Mouse (Mus musculus): ENCODE results near the gene 1700029F12Rik.

1700029F12Rik gene

DNA sequence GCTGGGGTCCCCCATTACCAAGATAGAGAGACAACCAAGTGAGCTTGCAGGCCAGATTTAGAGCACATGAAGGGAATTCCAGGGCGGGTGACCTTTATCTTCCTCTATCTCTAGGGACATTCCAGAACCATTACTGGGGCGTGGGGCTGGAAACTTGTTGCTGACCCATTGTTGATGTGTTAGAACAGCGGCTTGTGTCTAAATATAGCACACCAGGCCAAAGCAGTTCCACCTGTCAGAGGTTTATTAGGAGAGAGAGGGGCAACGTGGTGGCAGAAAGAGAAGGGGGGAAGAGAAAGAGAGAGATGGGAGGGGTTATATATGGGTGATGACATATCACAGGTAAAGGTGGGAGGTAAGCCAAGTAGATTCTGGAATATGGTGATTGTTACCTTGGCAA, 12.3 kb downstream of the 1700029F12Rik start:
- DNase-seq: no peak

DNA sequence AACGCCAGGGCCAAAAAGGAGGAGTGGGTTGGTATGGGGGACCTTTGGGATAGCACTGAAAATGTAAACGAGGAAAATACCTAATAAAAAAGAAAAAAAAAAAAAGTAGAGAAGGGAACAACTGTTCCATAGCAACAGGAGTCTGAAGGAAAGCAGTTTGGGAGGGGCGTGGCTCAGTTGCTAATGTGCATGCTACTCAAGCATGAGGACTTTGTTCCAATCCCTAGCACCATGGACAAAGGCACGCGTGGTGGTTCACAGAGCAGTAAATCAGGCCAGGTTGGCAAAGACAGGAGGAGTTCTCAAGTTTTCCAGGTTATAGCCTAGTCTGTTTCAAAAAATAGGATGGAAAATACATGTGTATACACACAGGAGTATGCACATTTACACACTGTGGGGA, 14.0 kb downstream of the 1700029F12Rik start:
- DNase-seq: no peak

DNA sequence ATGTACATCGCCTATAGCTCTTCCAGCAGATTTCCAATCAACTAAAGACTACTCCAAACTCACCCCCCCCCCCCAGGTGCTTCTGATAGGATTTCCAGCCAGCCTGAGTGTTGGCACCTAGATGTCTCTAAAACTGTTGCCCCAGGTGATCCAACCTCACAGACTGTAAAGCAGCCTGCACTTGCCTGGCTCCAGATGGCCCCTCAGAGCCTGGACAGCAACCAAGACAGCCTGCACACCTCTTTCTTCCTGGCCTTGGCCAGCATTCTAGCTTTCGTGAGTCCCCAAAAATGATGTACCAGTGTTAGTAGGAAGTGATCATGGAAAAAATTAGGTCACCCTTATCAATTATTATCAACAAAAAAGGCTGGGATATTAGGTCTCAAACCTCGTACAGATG, 16.5 kb downstream of the 1700029F12Rik start:
- no peak for DNase-seq

DNA sequence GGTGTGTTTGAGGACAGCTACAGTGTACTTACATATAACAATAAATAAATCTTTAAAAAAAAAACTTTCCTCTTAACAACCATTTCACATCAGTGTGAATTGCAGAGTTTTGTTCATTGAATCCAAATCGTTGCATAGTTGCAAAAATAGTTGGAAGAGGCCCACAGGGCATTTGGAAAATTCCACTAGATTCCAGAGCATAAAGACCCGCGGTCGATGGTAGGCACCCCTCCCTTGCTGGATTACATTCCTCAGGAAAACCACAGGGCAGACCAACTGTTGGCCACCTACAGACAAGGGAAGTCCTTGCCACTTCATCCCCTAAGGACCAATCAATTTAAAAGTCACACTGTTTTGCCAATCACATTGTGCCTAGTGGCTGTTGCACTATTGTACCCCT, 19.8 kb downstream of the 1700029F12Rik start:
- DNase-seq: no peak

DNA sequence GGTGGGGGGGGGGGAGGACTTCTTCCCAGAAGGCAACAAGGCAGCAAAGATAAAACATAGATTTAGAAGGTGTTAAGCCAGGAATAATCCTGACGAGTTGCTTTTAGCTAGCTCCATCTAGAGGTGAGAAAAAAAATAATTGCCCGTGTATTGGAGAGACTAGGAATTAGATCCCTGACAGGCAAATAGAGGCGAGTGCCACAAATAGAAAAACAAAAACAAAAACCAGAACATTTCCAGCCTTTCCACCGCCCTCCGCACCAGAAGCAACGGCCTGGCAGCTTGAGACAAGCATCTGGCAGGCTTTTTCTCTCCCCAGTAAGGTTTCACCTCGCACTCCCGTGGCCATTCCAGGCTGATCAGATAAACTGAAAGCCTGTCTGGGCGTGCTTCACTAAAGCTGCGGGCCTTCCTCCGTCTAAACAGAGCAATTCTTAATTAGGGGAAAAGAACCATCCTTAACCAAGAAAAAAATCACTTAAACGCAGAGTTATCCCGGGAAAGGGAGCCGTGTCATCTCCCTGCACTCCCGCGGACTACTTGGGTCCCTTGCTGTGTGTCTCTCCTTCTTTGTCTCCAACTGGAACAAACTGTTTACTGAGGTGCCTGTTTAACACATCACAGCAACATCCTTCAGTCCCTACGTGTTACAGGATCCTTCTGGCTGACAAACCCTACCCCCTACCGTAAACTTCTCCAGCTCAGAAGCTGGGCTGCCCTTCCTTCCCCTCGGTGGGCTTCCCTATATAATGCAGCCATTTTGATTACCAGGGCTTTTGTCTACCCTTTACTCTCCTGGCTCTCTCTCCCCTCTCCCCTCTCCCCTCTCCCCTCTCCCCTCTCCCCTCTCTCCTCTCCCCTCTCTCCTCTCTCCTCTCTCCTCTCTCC, 25.7 kb downstream of the 1700029F12Rik start:
- DNase-seq: peak; percentile 12

DNA sequence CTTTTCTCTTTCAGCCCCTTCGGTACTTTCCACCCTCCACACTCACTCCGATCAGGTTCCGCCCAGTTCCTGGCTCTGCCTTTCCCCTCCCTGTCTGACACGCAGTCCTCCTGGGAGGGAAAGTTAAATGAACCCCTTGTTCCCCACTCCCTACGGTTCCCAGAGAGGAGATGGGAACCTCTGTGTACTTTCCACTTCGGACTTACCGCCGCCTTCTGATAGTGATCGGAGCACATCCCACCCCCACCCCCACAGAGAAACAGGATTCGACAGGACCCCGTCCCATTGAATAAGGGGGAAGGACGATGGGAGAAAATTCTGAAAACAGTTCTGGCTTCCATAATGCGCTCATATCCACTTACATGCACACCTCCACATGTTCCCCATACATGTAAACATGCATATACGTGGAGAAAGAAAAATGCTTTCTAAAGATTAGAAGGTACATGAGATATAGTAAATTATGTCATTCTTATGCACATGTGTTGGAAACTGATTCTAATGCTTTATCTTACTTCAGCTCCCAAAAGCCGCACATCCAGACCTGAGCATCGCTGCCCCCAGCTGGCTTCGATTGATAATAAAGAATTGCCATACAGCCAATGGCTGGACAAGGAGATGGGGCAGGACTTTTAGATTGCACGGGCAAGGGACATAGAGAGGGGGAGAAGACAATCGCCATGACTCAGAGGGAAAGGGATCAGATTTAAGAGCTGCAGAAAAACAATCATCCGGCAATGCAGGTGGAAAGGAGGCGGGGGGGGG, 26.5 kb downstream of the 1700029F12Rik start:
- no peak for DNase-seq

DNA sequence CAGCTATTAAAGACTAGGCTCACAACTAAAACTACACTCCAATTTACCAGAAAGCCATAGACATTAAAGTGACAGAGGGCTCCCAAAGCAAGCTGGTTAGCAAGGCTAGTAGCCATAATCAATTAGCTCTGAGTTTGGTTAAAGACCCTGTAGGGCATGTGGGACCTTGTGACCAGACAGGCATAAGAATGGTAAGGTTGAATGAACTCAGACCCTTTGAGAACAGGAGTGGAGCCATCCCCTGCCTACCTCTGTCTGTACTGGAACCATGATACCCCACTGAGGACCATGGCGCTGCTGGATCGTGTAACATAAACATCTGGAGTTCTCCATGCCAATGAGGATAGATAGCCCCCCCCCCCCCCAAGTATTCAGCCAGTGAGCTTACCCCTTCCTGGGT, 27.4 kb downstream of the 1700029F12Rik start:
- DNase-seq: no peak

DNA sequence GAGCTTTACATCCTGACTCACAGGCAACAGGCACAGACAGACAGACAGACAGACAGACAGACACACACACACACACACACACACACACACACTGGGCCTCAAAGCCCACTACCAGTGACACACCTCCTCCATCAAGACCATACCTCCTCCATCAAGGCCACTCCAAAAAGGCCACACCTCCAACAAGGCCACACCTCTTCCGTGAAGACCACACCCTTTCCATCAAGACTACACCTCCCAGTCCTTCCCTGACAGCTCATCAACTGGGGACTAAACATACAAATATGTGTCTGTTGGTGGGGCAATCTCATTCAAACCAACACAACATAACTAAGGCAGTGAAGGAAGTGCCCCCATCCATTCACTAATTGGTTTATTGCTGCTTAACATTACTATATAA, 37.1 kb downstream of the 1700029F12Rik start:
- DNase-seq: no peak

DNA sequence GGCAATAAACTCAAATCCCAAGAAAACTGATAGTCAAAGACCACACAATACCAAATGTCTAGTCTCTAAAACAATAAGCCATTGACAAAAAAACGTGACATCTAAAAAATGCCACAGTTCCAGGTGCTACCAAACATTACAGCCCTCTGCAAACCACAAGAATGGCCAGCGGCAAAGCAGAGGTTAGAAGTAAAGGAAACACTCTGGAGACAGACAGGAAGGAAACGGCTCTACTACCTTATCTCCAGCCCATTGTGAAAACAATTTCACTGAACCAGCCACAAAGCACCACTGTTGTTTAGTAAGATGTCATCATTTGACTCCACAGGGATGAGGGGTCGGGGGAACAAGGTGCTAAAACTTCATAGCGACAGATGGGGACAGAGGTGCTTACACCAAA, 38.9 kb downstream of the 1700029F12Rik start:
- DNase-seq: no peak

DNA sequence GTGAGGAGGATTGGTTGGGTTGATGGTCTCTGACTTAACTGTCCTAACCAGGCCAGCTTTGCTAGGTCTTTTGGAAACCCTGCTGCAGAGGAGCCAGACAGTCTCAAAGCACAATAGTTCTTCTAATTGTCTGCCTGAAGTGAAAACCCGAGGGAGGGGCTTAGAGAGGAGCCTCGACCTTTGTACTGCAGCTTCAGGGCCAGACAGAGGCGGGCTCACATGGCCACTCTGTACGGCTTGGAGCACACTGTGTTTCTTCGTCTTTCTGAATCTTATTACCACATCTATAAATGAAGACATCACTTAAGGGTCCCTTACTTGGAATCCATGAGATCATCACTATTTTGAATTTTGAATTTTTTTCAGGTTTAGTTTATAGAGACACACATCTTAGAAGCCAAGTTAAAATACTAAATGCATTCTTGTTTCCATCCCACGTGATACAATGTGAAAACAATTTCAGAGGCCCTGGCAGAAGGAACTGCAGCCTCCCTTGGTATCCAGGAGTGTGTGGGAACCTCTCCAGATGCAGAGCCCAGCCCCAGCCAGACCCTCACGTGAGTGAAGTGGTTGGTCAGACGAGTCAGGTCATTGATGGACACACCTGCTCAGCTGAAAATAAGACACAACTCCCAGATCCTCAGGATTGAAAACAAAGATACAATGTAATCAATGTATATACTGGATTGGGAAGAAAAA, 40.7 kb downstream of the 1700029F12Rik start:
- no peak for DNase-seq

DNA sequence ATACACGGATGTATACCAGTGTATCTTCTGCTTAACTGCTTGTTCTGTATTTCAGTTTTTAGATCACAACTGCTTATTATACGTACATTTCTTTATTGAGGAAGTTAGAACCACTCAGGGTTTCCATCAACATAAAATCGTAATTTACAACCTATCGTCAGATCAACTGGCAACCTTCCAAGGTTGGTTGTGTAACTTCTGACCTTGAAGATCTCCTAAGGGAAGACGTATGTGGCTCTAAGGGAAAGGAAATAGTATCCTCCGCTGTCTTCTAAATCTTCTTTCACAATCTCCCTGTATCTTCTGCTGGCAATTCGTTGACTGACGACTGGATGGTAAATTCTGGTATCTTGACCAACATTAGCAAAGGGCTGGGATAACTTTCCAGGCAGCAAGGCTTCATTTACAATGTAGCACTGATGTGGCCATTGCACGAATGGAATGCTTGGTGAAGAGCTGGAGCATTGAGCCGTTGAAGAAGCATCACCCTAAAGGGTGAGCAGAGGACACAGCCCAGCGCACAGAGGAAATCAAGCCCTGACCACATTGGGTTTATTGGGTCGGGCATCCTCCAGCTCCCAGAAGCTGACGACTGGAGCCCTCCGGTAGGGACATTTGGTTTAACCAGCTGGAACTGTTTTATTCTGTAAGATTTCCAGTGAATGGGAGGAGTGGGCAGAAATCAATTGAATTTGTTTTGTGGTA, 43.4 kb downstream of the 1700029F12Rik start:
- no peak for DNase-seq

DNA sequence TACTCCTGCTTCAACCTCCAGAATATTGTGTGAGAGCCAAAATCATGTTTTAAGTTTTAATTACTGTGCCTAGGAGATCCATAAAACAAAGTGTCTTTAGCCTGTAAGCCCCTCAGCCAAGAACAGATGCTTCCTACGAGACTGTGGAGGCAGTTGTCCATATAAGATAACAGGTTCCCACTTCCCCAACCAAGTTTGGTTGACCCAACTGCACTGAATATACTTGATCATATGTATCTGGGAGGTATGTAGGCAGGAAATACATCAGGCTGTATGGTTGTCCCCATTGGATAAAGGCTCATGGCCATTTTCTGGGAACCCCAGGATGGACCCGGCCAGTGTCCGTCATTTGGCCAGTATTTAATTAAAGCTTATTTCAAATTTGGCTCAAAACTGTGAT, 44.1 kb downstream of the 1700029F12Rik start:
- DNase-seq: no peak

DNA sequence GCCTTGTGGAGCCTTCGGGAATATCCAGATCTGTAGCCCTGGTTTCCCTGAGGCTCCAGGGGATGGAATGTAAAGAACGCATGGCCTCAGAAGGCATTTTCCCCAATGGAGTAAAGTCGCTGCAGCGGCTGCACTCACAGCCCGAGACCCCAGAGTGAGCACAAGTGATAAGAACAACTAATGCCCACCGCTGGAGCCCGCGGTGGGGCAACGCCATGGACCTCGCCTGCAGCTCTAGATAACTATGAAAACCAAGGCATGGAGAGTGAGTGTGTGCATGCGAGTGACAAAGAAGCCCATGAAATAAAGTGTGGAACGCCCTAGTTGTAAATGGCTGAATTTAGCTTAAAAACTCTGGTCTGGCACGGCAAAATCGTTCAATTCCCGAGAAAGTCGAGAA, 45.0 kb downstream of the 1700029F12Rik start:
- no peak for DNase-seq

DNA sequence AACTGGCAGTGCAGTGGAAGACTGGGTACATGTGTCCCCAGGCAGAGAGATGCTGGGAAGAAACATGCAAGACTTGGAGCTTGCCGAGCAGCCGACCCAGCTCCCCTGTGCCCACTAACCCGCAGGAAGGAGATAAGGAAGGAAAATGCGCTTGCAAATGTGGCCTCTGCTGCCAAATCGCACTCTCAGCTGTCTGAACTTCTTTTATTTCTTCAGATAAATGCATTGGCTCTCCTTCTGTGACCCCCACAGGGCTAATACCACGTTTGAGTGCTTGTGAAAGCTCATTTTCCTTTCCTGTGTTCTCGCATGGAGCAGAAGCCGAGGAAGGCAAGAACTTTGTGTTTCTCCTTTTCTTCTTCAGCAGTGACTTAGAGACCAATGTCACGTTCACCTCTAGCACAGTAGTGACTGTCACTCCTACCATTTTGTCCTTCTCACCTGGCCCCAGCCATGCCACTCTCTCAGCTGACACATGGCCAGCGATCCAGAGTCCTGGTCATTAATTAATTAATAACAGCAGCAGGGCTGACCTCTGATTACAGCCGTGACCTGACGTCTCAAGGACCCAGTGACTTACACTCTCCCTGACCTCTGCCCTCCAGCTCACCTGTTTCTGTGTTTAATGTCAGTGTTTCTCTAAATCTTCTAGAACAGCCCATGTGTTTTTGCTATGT, 48.4 kb downstream of the 1700029F12Rik start:
- DNase-seq: no peak

DNA sequence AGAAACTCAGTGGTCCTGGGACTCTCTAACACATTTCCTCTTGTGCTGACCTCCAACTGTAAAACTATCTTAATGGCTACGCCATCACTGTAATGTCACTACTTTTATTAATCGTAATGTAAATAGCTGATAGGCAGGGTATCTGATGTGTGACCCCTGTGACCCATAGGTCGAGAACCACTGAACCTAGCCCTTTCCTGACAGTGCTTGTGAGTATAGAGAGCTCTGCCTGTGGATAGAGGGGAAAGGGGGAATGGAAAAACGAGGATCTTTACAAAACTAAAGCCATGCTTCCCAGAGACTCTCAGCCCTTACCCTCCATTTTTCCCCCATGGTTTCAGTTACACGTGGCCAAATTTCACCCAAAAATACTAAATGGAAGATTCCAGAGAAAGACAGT, 49.5 kb downstream of the 1700029F12Rik start:
- no peak for DNase-seq

DNA sequence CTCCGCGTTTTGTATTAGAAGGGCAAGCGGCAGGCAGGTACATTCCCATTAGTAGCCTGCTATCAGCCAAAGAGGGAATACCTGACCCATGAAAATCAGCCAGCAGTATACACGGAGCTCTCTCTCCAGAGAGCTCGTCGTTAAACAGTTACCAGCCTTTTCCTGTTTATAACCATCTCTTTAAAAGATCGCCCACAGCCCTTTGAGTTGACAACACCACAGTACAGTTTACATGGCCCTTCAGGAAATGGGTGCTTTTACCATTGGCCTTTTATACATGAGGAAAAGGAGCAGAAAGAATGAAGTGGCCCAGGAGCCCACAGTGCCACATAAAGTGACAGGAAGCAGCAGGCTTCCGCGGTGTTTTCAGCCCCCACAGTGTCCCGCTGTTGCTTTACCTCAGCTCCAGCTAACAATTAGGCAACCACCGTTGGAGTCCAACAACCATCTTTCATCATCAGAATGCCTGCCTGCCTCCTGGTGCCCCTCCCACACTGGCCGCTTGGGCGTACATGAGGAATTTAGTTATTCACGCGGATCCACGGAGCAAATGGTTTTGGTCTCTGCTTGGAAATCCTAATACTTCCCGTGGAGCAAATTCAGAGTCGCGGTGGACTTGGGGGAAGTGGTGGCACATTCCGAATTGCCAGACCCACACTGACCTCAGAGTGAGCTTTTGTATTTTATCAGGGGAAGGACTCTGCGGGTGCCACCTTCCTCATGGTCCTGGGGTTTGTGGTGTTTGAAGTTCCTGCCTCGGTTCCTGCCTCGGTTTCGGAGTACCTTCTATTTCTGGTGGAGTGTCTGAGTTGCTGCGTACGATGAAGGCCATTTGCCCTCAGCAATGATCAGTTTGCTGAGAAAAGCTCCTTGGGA, 50.7 kb downstream of the 1700029F12Rik start:
- DNase-seq: no peak

DNA sequence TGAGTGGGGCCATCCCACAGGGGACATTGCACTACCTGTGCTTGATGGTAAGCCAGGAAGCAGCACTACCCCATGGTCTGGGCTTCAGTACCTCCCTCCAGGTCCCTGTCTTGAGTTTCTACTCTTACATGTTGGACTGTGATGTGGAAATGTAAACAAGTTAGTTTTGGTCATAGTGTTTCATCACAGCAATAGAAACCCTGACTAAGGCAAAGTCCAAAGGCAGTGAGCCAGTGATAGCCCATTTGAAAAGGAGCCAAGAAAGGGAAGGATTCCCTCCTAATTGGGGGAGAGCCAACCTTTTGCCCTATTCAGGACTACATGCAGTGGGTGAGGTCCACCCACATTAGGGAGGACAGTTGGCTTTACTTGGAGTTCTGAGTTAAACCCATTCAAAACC, 53.6 kb downstream of the 1700029F12Rik start:
- no peak for DNase-seq

DNA sequence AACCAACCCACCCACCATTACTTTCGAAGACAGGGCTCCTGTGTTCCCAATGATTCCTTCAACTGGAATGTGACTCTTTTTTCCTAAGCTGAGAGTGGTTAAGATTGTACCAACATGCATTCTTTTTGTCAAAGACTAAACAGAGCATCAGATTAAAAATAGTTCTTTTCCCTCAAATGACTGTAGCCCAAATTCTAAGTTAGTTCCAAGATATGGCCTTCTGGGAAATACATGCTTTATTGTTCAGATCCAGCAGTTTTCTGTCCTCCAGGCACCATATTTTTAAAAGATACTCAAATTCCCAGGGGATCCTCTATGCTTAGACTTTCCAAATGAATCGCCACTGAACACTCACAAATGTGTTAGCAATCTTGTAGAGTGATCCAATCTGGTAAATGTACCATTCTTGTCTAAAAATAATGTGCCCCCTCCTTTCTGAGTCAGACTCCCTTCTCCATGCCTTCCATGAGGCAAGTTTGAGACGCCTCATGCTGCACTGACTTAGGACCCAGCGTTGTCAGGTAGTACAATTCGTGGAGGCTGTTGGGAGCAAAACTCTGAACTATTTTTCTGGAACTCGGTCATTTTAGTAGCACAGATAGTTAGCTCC, 57.1 kb downstream of the 1700029F12Rik start:
- no peak for DNase-seq

DNA sequence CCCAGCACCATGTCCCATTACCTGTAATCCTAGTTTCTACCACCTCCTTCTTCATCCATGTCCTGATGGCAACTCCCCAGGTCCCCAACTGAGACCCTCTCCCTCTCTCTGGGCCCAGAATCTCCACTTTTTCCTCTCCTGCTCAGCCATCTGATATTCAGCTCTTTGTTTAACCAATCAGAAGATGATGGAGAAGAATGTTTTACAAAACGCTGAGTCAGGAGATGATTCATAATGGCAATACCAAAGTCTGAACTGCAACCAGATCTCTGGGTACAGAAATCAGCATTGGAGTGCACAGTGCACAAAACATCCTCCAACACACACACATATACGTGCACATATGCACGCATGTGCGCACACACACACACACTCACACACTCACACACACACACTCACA, 60.8 kb downstream of the 1700029F12Rik start:
- no peak for DNase-seq

Measured in lung, postnatal 36 days (tissue).